Mouse (Mus musculus): ENCODE data around the gene Hoxa9.

The Hoxa9 gene

GRCm38 (mm10) chr6:52244471-52245039 lies 13.7 kb upstream of the Hoxa9 start:
- no peak for DNase-seq (ENCODE audit: inconsistent ontology term)

GRCm38 (mm10) chr6:52243681-52244121 lies 12.8 kb upstream of the Hoxa9 start:
- DNase-seq (ENCODE audit: inconsistent ontology term), result no peak

- DNase-seq (ENCODE audit: inconsistent ontology term), result no peak
These were observed 12.0 kb upstream of the Hoxa9 start for GRCm38 (mm10) chr6:52242801-52243332.

- no peak for DNase-seq (ENCODE audit: inconsistent ontology term)
These were observed 10.2 kb upstream of the Hoxa9 start for GRCm38 (mm10) chr6:52241001-52241621.

- DNase-seq (ENCODE audit: inconsistent ontology term), result peak; percentile 40
These were observed 9.6 kb upstream of the Hoxa9 start, which contains the start of gene Hoxa10 for GRCm38 (mm10) chr6:52240389-52241000. Hoxa10 (minus strand) TSS chr6:52240854.

GRCm38 (mm10) chr6:52239625-52240388 lies 8.9 kb upstream of the Hoxa9 start:
- DNase-seq (ENCODE audit: inconsistent ontology term), result no peak

GRCm38 (mm10) chr6:52238976-52239375 lies 8.1 kb upstream of the Hoxa9 start:
- no peak for DNase-seq (ENCODE audit: inconsistent ontology term)

GRCm38 (mm10) chr6:52238155-52238545 lies 7.3 kb upstream of the Hoxa9 start:
- no peak for DNase-seq (ENCODE audit: inconsistent ontology term)

GRCm38 (mm10) chr6:52237346-52238154 lies 6.7 kb upstream of the Hoxa9 start:
- DNase-seq (ENCODE audit: inconsistent ontology term), result no peak

GRCm38 (mm10) chr6:52236806-52237205 lies 5.9 kb upstream of the Hoxa9 start:
- DNase-seq (ENCODE audit: inconsistent ontology term), result no peak

GRCm38 (mm10) chr6:52235866-52236265 lies 5.0 kb upstream of the Hoxa9 start:
- DNase-seq (ENCODE audit: inconsistent ontology term), result no peak

GRCm38 (mm10) chr6:52235267-52235666 lies 4.4 kb upstream of the Hoxa9 start:
- DNase-seq (ENCODE audit: inconsistent ontology term), result no peak

GRCm38 (mm10) chr6:52234428-52235140 lies 3.7 kb upstream of the Hoxa9 start:
- DNase-seq (ENCODE audit: inconsistent ontology term), result no peak

GRCm38 (mm10) chr6:52233546-52234427 lies 2.9 kb upstream of the Hoxa9 start:
- DNase-seq (ENCODE audit: inconsistent ontology term), result no peak

- no peak for DNase-seq (ENCODE audit: inconsistent ontology term)
These were observed 2.2 kb upstream of the Hoxa9 start for GRCm38 (mm10) chr6:52232984-52233545.

- no peak for DNase-seq (ENCODE audit: inconsistent ontology term)
These were observed 1.7 kb upstream of the Hoxa9 start for GRCm38 (mm10) chr6:52232568-52232965.

- no peak for DNase-seq (ENCODE audit: inconsistent ontology term)
These were observed 1.1 kb upstream of the Hoxa9 start for GRCm38 (mm10) chr6:52231885-52232567.

- DNase-seq (ENCODE audit: inconsistent ontology term), result no peak
These were observed 1.1 kb downstream of the Hoxa9 start for GRCm38 (mm10) chr6:52229558-52230416.

Data from Muller cell, postnatal 12 days (primary cell).